Mouse (Mus musculus) C2C12 (cell line): ENCODE measurements at regions not wholly inside any gene's neighbourhood (a gene's known extent, or its start where the extent isn't known, plus 50 kb on each side); places are given as distances from the start of the nearest gene placed in this dataset.

Experiments used
- CTCF ChIP-seq: IDR thresholded peaks from one replicate; pipeline ENCODE4 v1.5.1; 2011; ENCODE audit not compliant: control insufficient read depth, insufficient read depth, insufficient read length
- MAX ChIP-seq: IDR thresholded peaks from one replicate; pipeline ENCODE4 v1.6.1; 2011; ENCODE audit warnings: mild to moderate bottlenecking, control low read depth
- USF1 ChIP-seq: IDR thresholded peaks from one replicate; pipeline ENCODE4 v1.6.1; 2011; ENCODE audit warnings: low read depth, mild to moderate bottlenecking, control low read depth, moderate library complexity

GRCm38 (mm10) chr4:114346068-114346747, 60.3 kb upstream of the Trabd2b start:
- no peak for TF ChIP-seq CTCF
- TF ChIP-seq USF1: no peak
- no peak for TF ChIP-seq MAX
